Mouse (Mus musculus) G1E (cell line): ENCODE measurements around the gene Casp8. TPM values are rescaled to one million over a fixed set of nuclear protein-coding genes. Genes with fewer than 3 reads are reported as not detected.

Experiments
- ATAC-seq: 2 replicates; pipeline ENCODE4 v1.8.0; 2016; ENCODE audit warnings: mild to moderate bottlenecking; ENCODE audit not compliant: insufficient number of reproducible peaks, poor library complexity, low FRiP score, severe bottlenecking; ENCODE audit errors: extremely low read depth
- DNase-seq: peaks from one replicate; pipeline ENCODE4 v3.0.0; 2012; ENCODE audit warnings: low spot score
- H3K27me3 ChIP-seq: 2 replicates; pipeline ENCODE4 v1.6.1; 2012; ENCODE audit warnings: mild to moderate bottlenecking, low read length, inconsistent platforms; ENCODE audit not compliant: insufficient read depth
- H3K36me3 ChIP-seq: replicated peaks from 2 replicates; pipeline ENCODE3; 2012; ENCODE audit warnings: mild to moderate bottlenecking, inconsistent platforms
- H3K4me1 ChIP-seq: 2 replicates; pipeline ENCODE4 v1.6.1; 2012; ENCODE audit warnings: low read depth, low read length, inconsistent platforms, mixed read lengths; ENCODE audit not compliant: insufficient read depth
- H3K4me3 ChIP-seq: 2 replicates; pipeline ENCODE4 v1.5.1; 2012; ENCODE audit warnings: low read depth, mild to moderate bottlenecking, inconsistent platforms, low read length, moderate library complexity, mixed read lengths
- H3K9me3 ChIP-seq: replicated peaks from 2 replicates; pipeline ENCODE4 v1.6.1; 2012; ENCODE audit warnings: inconsistent platforms
- CTCF ChIP-seq: IDR thresholded peaks from 2 replicates; pipeline ENCODE4 v1.5.1; 2012; ENCODE audit warnings: low read depth, low read length, inconsistent platforms, mixed read lengths
- GATA1 ChIP-seq: IDR thresholded peaks from 2 replicates; pipeline ENCODE4 v1.6.1; 2012; ENCODE audit warnings: borderline replicate concordance, low read length, inconsistent platforms, mixed read lengths
- GATA2 ChIP-seq: IDR thresholded peaks from 2 replicates; pipeline ENCODE4 v1.6.1; 2012; ENCODE audit warnings: low read depth, low read length, inconsistent platforms, borderline replicate concordance
- POLR2AphosphoS5 ChIP-seq: IDR thresholded peaks from 2 replicates; pipeline ENCODE4 v1.6.1; 2012; ENCODE audit warnings: low read depth, low read length, inconsistent platforms; ENCODE audit not compliant: insufficient replicate concordance
- TAL1 ChIP-seq: conservative IDR thresholded peaks from 2 replicates; pipeline ENCODE4 v1.6.1; 2012; ENCODE audit warnings: low read depth, low read length, inconsistent platforms, mixed read lengths
- polyA plus RNA-seq: library from polyadenylated mRNA; stranded (reverse); fragments of >175 nt; gene quantifications from 2 replicates; pipeline ENCODE4 v1.2.3, GENCODE M21; 2012
- total RNA-seq, 2 experiments: library from RNA; stranded (forward) in 1 of 2; stranded (reverse) in 1 of 2; fragments of 200-1000 nt in 1 of 2; fragments of >200 nt in 1 of 2; fragmentation: Nextera tagmentation in 1 of 2; gene quantifications; 2 replicates each; pipeline ENCODE4 v1.2.3; 2014 to 2017

The Casp8 gene
- total and polyA plus RNA-seq, 3 experiments: 0.73 to 23.0 (median 10.5) TPM

DNA sequence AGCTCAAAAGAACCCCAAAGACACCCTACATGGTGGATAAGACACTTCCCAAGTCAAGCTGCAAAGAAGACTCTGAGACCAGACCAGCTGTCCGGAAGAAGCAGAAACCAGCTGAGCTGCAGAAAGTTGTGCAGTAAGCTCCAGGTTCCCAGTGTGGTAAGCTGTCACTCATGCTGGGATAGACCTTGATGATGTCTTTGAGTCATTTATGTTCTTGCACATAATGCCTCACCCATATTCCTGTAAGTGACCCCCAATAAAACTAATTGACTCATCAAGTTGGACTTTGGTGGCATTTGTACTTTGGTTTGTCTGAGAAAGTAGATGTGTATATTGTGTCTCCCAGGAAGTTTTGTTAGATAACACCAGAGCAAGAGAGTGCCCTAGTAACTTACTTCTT lies 17.6 kb upstream of the Casp8 start:
- Histone ChIP-seq H3K9me3 (no peaks in the 10 kb centered on the region), H3K4me1 (peaks cover 5% of the 10 kb centered on the region; the same call in 1 of the 2 replicates), H3K4me3 (no peak overlapping the region), H3K36me3 (no peaks in the 10 kb centered on the region), H3K27me3 (peaks cover 3% of the 10 kb centered on the region)
- DNase-seq (no peak), ATAC-seq (no peak)
- TF ChIP-seq TAL1 (no peak), GATA1 (no peak), POLR2AphosphoS5 (no peak), CTCF (no peak), GATA2 (no peak)

DNA sequence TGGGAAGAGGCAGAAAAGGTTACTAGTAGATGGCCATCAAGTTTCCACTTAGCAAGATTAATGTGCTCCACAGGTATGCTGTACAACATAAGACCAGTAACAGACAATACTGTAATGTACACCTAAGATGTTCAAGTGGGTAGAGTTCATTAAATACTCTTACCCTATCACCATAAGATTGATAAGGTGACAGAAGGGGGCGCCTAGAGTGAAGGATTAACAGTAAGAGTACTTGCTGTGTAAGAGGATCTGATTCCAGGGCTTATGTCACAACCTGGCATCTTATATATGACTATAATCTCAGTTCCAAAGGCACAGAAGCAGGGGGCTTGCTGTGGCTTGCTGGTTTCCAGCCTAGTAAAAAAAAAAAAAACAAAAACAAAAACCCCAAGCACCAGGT lies 16.9 kb upstream of the Casp8 start:
- H3K9me3 ChIP-seq: no peaks in the 10 kb centered on the region
- ATAC-seq (no peak), DNase-seq (no peak)
- peaks cover 3% of the 10 kb centered on the region; the same call in 1 of the 2 replicates for H3K4me1 ChIP-seq
- TF ChIP-seq TAL1 (no peak), GATA2 (no peak)
- no peaks in the 10 kb centered on the region for H3K36me3 ChIP-seq
- H3K4me3 ChIP-seq: no peak overlapping the region
- peaks cover 3% of the 10 kb centered on the region for H3K27me3 ChIP-seq

DNA sequence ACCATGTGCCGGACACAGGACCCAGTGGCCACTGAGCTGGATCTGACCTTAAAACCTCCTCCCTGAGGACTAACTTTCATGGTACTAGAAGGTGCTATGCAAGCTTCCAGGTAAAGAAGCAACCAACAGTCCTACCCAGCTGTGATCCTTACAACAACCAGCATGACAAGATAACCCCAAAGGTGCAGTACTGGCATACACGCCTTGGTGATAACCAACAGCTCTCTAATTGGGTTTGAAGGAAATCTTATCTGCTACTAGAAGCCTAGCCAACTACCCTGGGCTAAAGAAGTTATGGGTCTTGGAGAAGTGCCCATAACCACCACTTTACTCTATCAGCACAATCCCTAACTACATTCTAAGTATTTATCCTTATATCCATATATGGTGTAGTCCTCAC lies 8.9 kb upstream of the Casp8 start:
- no peaks in the 10 kb centered on the region for H3K36me3 ChIP-seq
- peaks cover 2% of the 10 kb centered on the region; the same call in 1 of the 2 replicates for H3K27me3 ChIP-seq
- TF ChIP-seq CTCF (no peak), TAL1 (no peak), POLR2AphosphoS5 (no peak), GATA1 (no peak), GATA2 (no peak)
- no peaks in the 10 kb centered on the region for H3K4me1 ChIP-seq
- H3K9me3 ChIP-seq: no peaks in the 10 kb centered on the region
- DNase-seq (no peak), ATAC-seq (no peak)
- H3K4me3 ChIP-seq: no peak overlapping the region

DNA sequence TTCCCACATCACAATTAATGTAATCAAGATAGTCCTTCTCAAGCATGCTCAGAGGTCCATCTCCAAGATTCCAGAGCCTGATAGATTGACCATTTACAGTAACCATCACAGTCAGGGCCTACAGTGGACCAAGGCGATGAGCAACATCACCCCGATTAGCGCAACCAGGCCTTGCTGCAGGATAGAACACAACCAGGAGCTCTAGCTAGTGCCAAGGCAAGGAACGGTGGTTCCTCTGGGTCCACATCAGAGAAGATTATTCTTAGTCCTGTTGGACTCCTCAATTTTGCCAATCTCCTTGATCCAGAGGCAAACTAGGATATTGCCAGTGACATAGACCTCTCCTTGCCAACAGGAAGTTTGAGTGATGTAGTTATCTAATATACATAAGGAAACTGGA lies 6.8 kb upstream of the Casp8 start:
- no peaks in the 10 kb centered on the region for H3K4me1 ChIP-seq

DNA sequence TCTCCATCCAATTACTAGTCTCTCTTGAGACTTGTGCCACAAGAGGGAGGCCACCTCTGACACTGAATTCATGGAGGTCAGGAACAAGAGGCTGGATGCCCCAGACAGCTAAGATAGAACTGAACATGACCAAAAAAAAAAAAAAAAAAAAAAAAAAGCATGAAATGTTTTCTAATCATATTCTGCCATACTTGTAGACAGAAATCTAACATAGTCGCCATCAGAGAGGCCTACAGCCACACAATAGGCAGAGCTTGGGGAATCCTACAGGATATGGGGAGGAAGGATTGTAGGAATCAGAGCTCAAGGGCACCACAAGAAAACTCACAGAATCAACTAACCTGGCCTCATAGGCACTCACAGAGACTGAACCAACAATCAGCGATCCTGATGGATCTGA lies 469 bp upstream of the Casp8 start:
- Histone ChIP-seq H3K4me3 (no peak overlapping the region), H3K36me3 (no peaks in the 10 kb centered on the region), H3K27me3 (peaks cover 15% of the 10 kb centered on the region), H3K9me3 (peaks cover 4% of the 10 kb centered on the region), H3K4me1 (no peaks in the 10 kb centered on the region)
- no peak for ATAC-seq
- TF ChIP-seq GATA1 (no peak), POLR2AphosphoS5 (no peak), TAL1 (no peak), CTCF (no peak), GATA2 (no peak)
- no peak for DNase-seq

More for the DNA sequence above, 6.8 kb upstream of the Casp8 start:
- Histone ChIP-seq H3K27me3 (peaks cover 5% of the 10 kb centered on the region; the same call in 1 of the 2 replicates), H3K4me3 (no peak overlapping the region), H3K36me3 (no peaks in the 10 kb centered on the region), H3K9me3 (no peaks in the 10 kb centered on the region)
- no peak for TF ChIP-seq GATA1
- no peak for TF ChIP-seq POLR2AphosphoS5
- TF ChIP-seq CTCF: no peak
- TF ChIP-seq GATA2: no peak
- ATAC-seq (no peak), DNase-seq (no peak)

DNA sequence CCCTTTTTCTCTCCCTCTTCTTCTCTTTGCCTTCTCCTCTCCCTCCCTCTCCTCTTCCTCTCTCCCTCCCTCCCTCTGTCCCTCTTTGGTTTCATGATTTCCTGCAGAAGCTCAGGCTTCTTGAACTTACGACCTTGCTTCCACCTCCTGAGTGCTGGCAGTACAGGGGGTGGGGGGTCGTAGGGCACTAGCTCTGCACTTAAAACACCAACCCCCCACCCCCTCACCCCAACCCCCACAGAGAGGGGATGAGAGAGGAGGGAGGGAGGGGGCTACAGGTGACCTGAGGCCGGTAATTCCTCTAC lies 837 bp downstream of the Casp8 start:
- H3K36me3 ChIP-seq: no peaks in the 10 kb centered on the region
- no peak for ATAC-seq
- no peak overlapping the region for H3K4me3 ChIP-seq
- no peaks in the 10 kb centered on the region for H3K4me1 ChIP-seq
- H3K27me3 ChIP-seq: peaks cover 18% of the 10 kb centered on the region
- TF ChIP-seq GATA2: no peak
- TF ChIP-seq TAL1: no peak
- no peak for TF ChIP-seq POLR2AphosphoS5
- TF ChIP-seq GATA1: no peak
- TF ChIP-seq CTCF: no peak
- no peak for DNase-seq
- H3K9me3 ChIP-seq: peaks cover 4% of the 10 kb centered on the region

DNA sequence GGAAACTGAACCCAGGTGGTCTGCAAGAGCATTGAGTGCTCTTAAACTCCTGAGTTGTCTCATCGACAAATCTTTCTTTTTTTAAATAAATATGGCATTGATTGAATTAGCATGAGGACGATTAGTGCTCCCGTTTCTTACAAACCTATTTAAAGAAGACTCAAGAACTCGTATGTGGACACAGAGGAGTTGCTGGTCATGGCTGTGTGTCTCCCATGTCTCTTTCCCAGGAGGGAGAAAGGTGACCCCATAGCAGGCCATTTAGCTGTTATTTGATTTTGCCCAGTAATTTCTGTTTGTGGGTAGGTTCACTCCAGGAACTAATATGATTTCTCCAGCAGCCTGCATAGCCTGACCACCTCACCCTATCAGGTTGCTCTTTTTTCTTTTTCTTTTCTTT lies 1.7 kb downstream of the Casp8 start:
- DNase-seq (no peak), ATAC-seq (no peak)
- Histone ChIP-seq H3K4me3 (no peak overlapping the region), H3K27me3 (peaks cover 18% of the 10 kb centered on the region), H3K4me1 (peaks cover 1% of the 10 kb centered on the region), H3K36me3 (no peaks in the 10 kb centered on the region), H3K9me3 (peaks cover 4% of the 10 kb centered on the region)
- TF ChIP-seq POLR2AphosphoS5 (no peak), TAL1 (no peak), GATA1 (no peak), GATA2 (no peak), CTCF (no peak)
